Mouse (Mus musculus) kidney, embryonic 14.5 days (tissue): Measurements from ENCODE around the gene Cnr2. TPM values are rescaled to one million over a fixed set of nuclear protein-coding genes. Genes with fewer than 3 reads are reported as not detected.

Experiments used
- ATAC-seq: fragments of 200-750 bp; cut with Nextera tagmentation; 2 replicates; pipeline ENCODE4 v1.8.0; 2017; ENCODE audit warnings: moderate number of reproducible peaks, mild to moderate bottlenecking, moderate TSS enrichment, moderate library complexity; ENCODE audit not compliant: low FRiP score, low TSS enrichment
- H3K27ac ChIP-seq: fragments of 300-500 bp; sonication (generic); 2 replicates; pipeline ENCODE4 v1.5.1; 2014; ENCODE audit warnings: low read depth, mild to moderate bottlenecking, low read length, moderate library complexity, mixed read lengths
- H3K27me3 ChIP-seq: fragments of 300-500 bp; sonication (generic); 2 replicates; pipeline ENCODE4 v1.6.1; 2014; ENCODE audit warnings: mild to moderate bottlenecking, low read length; ENCODE audit not compliant: control insufficient read depth, insufficient read depth
- H3K36me3 ChIP-seq: fragments of 300-500 bp; sonication (generic); 2 replicates; pipeline ENCODE4 v1.6.1; 2014; ENCODE audit warnings: low read length, mixed read lengths; ENCODE audit not compliant: control insufficient read depth, insufficient read depth
- H3K4me1 ChIP-seq: fragments of 300-500 bp; sonication (generic); 2 replicates; pipeline ENCODE4 v1.6.1; 2014; ENCODE audit warnings: low read length, mixed read lengths; ENCODE audit not compliant: control insufficient read depth, insufficient read depth
- H3K4me2 ChIP-seq: fragments of 300-500 bp; sonication (generic); replicated peaks from 2 replicates; pipeline ENCODE4 v1.6.1; 2014; ENCODE audit warnings: low read depth, mild to moderate bottlenecking, low read length
- H3K4me3 ChIP-seq: fragments of 300-500 bp; sonication (generic); 2 replicates; pipeline ENCODE4 v1.5.1; 2014; ENCODE audit warnings: mild to moderate bottlenecking, low read length
- H3K9ac ChIP-seq: fragments of 300-500 bp; sonication (generic); 2 replicates; pipeline ENCODE4 v1.6.1; 2014; ENCODE audit warnings: low read depth, mild to moderate bottlenecking, low read length, moderate library complexity
- H3K9me3 ChIP-seq: fragments of 300-500 bp; sonication (generic); 2 replicates; pipeline ENCODE4 v1.6.1; 2016; ENCODE audit warnings: low read length; ENCODE audit not compliant: control insufficient read depth
- WGBS: fragments of 180-500 bp; shearing (Covaris S2); extraction: QIAGEN DNeasy Blood & Tissue Kit; methylation state at CpG from one replicate; pipeline ENCODE4 v1.1.7; 2014; 5-methylcytosine and 5-hydroxymethylcytosine counted together
- polyA plus RNA-seq: library from polyadenylated mRNA; unstranded; fragments of >200 nt; fragmentation: Nextera tagmentation; extraction: Ambion mirVana; gene quantifications from 2 replicates; pipeline ENCODE4 v1.2.1, GENCODE M21; 2014

Gene Cnr2
- polyA plus RNA-seq, 1 experiment from 2014 or later: 0.45 TPM

GRCm38 (mm10) chr4:135911531-135911930 lies 16.3 kb downstream of the Cnr2 start:
- WGBS: 67% methylated on average over 7 of the region's 7 CpGs
- H3K9me3 ChIP-seq: no peaks in the 10 kb centered on the region
- H3K36me3 ChIP-seq: no peaks in the 10 kb centered on the region
- H3K9ac ChIP-seq: no peak overlapping the region
- H3K4me3 ChIP-seq: no peak overlapping the region
- H3K27me3 ChIP-seq: no peaks in the 10 kb centered on the region
- H3K27ac ChIP-seq: no peak overlapping the region
- H3K4me1 ChIP-seq: no peaks in the 10 kb centered on the region
- ATAC-seq: no peak
- H3K4me2 ChIP-seq: no peak overlapping the region

- H3K27me3 ChIP-seq: no peaks in the 10 kb centered on the region
- H3K4me3 ChIP-seq: no peak overlapping the region
- H3K27ac ChIP-seq: no peak overlapping the region
- no peak overlapping the region for H3K9ac ChIP-seq
- H3K36me3 ChIP-seq: no peaks in the 10 kb centered on the region
- ATAC-seq: no peak
- no peaks in the 10 kb centered on the region for H3K4me1 ChIP-seq
- H3K4me2 ChIP-seq: no peak overlapping the region
- WGBS: 51% methylated on average over 3 of the region's 3 CpGs
- H3K9me3 ChIP-seq: no peaks in the 10 kb centered on the region
Measured at GRCm38 (mm10) chr4:135912164-135912563, 17.0 kb downstream of the Cnr2 start.

GRCm38 (mm10) chr4:135912835-135913234 lies 17.6 kb downstream of the Cnr2 start:
- H3K4me3 ChIP-seq: no peak overlapping the region
- H3K9ac ChIP-seq: no peak overlapping the region
- no peak overlapping the region for H3K27ac ChIP-seq
- H3K36me3 ChIP-seq: no peaks in the 10 kb centered on the region
- no peaks in the 10 kb centered on the region for H3K9me3 ChIP-seq
- H3K27me3 ChIP-seq: no peaks in the 10 kb centered on the region
- H3K4me1 ChIP-seq: no peaks in the 10 kb centered on the region
- no peak for ATAC-seq
- WGBS: 17% methylated on average over 3 of the region's 3 CpGs
- no peak overlapping the region for H3K4me2 ChIP-seq

GRCm38 (mm10) chr4:135913433-135913832 lies 18.2 kb downstream of the Cnr2 start:
- H3K4me3 ChIP-seq: no peak overlapping the region
- no peaks in the 10 kb centered on the region for H3K9me3 ChIP-seq
- no peaks in the 10 kb centered on the region for H3K27me3 ChIP-seq
- H3K27ac ChIP-seq: no peak overlapping the region
- 81% methylated on average over 4 of the region's 4 CpGs for WGBS
- no peaks in the 10 kb centered on the region for H3K36me3 ChIP-seq
- H3K9ac ChIP-seq: no peak overlapping the region
- no peaks in the 10 kb centered on the region for H3K4me1 ChIP-seq
- H3K4me2 ChIP-seq: no peak overlapping the region
- ATAC-seq: no peak

- no peaks in the 10 kb centered on the region; the same call in 1 of the 2 replicates for H3K36me3 ChIP-seq
- no peak overlapping the region for H3K4me2 ChIP-seq
- H3K9ac ChIP-seq: no peak overlapping the region
- no peak overlapping the region for H3K27ac ChIP-seq
- no peak overlapping the region for H3K4me3 ChIP-seq
- 74% methylated on average over 13 of the region's 13 CpGs for WGBS
- H3K9me3 ChIP-seq: no peaks in the 10 kb centered on the region
- ATAC-seq: no peak
- no peaks in the 10 kb centered on the region for H3K27me3 ChIP-seq
- H3K4me1 ChIP-seq: peaks cover 8% of the 10 kb centered on the region
Measured at GRCm38 (mm10) chr4:135918635-135919279, 23.6 kb downstream of the Cnr2 start.

- 88% methylated on average over 3 of the region's 3 CpGs for WGBS
- H3K27me3 ChIP-seq: no peaks in the 10 kb centered on the region
- H3K4me3 ChIP-seq: no peak overlapping the region
- H3K27ac ChIP-seq: no peak overlapping the region
- H3K4me2 ChIP-seq: no peak overlapping the region
- H3K9ac ChIP-seq: no peak overlapping the region
- peaks cover under 1% of the 10 kb centered on the region; the same call in 1 of the 2 replicates for H3K36me3 ChIP-seq
- peaks cover 8% of the 10 kb centered on the region for H3K4me1 ChIP-seq
- H3K9me3 ChIP-seq: no peaks in the 10 kb centered on the region
- ATAC-seq: no peak
Measured at GRCm38 (mm10) chr4:135919280-135919639, 24.1 kb downstream of the Cnr2 start.

GRCm38 (mm10) chr4:135920304-135921241 lies 25.4 kb downstream of the Cnr2 start, which contains the start of gene Fuca1:
Gene Fuca1 (plus strand): TSS chr4:135920735.
- Histone ChIP-seq H3K27me3 (no peaks in the 10 kb centered on the region), H3K36me3 (peaks cover 5% of the 10 kb centered on the region; the same call in 1 of the 2 replicates), H3K4me2 (peak within 1 kb of the TSS; percentile 96), H3K4me3 (peak within 1 kb of the TSS; percentile 74), H3K27ac (peak within 1 kb of the TSS; percentile 69; the same call in 1 of the 2 replicates), H3K9me3 (no peaks in the 10 kb centered on the region), H3K4me1 (peaks cover 8% of the 10 kb centered on the region), H3K9ac (peak within 1 kb of the TSS; percentile 82)
- ATAC-seq: peak; percentile 95
- 2% methylated on average over 60 of the region's 60 CpGs for WGBS

GRCm38 (mm10) chr4:135921257-135922120 lies 26.3 kb downstream of the Cnr2 start:
- H3K9me3 ChIP-seq: no peaks in the 10 kb centered on the region
- peak overlapping the region; percentile 82 for H3K9ac ChIP-seq
- no peaks in the 10 kb centered on the region for H3K27me3 ChIP-seq
- peak overlapping the region; percentile 74 for H3K4me3 ChIP-seq
- peak overlapping the region; percentile 96 for H3K4me2 ChIP-seq
- peak; percentile 33 for ATAC-seq
- H3K27ac ChIP-seq: peak overlapping the region; percentile 69; the same call in 1 of the 2 replicates
- H3K4me1 ChIP-seq: peaks cover 8% of the 10 kb centered on the region
- WGBS: 6% methylated on average over 26 of the region's 26 CpGs
- H3K36me3 ChIP-seq: peaks cover 9% of the 10 kb centered on the region; the same call in 1 of the 2 replicates
